Mouse (Mus musculus): ENCODE measurements around the gene Smc1a. TPM values are rescaled to one million over a fixed set of nuclear protein-coding genes. Genes with fewer than 3 reads are reported as not detected.
A peak's percentile ranks its signal among the peaks of the same experiment; 100 is the strongest.

Smc1a gene
- total RNA-seq (2014; rRNA removed) (30.5 and 34.0 TPM in 2 replicates), polyA plus RNA-seq (2015; fragmentation: Nextera tagmentation; extraction: Ambion mirVana) (48.9 and 51.7 TPM in 2 replicates)

GRCm38 (mm10) chrX:152016151-152017145 lies at the start of gene Smc1a, which contains the start of gene Ribc1:
Smc1a (plus strand) TSS chrX:152016428.
Ribc1 (minus strand) TSS chrX:152016295.
- peak within 1 kb of the TSS; percentile 48 for H3K4me2 ChIP-seq (ENCODE audit: low read depth, low read length, poor library complexity, severe bottlenecking)
- H3K36me3 ChIP-seq (ENCODE audit: insufficient read depth, low read length), result no peaks in the 10 kb centered on the region
- no peak for TF ChIP-seq CTCF (IDR thresholded peaks at IDR 0.05)
- H3K4me3 ChIP-seq (ENCODE audit: low read depth, low read length), result peak within 1 kb of the TSS; percentile 48
- peak within 1 kb of the TSS; percentile 55 for H3K9ac ChIP-seq (replicated peaks; ENCODE audit: low read length, poor library complexity, severe bottlenecking)
- DNase-seq (ENCODE audit: low spot score) (peak; percentile 96), ATAC-seq (ENCODE audit: low FRiP score) (peak; percentile 99)
- H3K4me1 ChIP-seq (ENCODE audit: insufficient read depth, low read length), result no peaks in the 10 kb centered on the region
- H3K9me3 ChIP-seq (ENCODE audit: low read length), result no peaks in the 10 kb centered on the region
- 17% methylated on average over 64 of the region's 64 CpGs for WGBS
- peaks cover 3% of the 10 kb centered on the region; the same call in 1 of the 2 replicates for H3K27me3 ChIP-seq (ENCODE audit: insufficient read depth, low read length)
- peak within 1 kb of the TSS; percentile 83 for H3K27ac ChIP-seq (ENCODE audit: low read depth, low read length)

- TF ChIP-seq CTCF (IDR thresholded peaks at IDR 0.05), result no peak
- H3K36me3 ChIP-seq (ENCODE audit: insufficient read depth, low read length), result 0 out of 2 replicates have a peak, but pooled peaks cover 4% of the 10 kb centered on the region
- ATAC-seq (ENCODE audit: low FRiP score) (no peak), DNase-seq (ENCODE audit: low spot score) (no peak)
- WGBS, result 67% methylated on average over 4 of the region's 4 CpGs
- no peak overlapping the region for H3K4me2 ChIP-seq (ENCODE audit: low read depth, low read length, poor library complexity, severe bottlenecking)
- no peaks in the 10 kb centered on the region for H3K9me3 ChIP-seq (ENCODE audit: low read length)
- no peaks in the 10 kb centered on the region for H3K4me1 ChIP-seq (ENCODE audit: insufficient read depth, low read length)
- H3K4me3 ChIP-seq (ENCODE audit: low read depth, low read length), result no peak overlapping the region
- H3K27me3 ChIP-seq (ENCODE audit: insufficient read depth, low read length), result peaks cover 14% of the 10 kb centered on the region; the same call in 1 of the 2 replicates
- H3K9ac ChIP-seq (replicated peaks; ENCODE audit: low read length, poor library complexity, severe bottlenecking), result no peak overlapping the region
- no peak overlapping the region for H3K27ac ChIP-seq (ENCODE audit: low read depth, low read length)
Observed at GRCm38 (mm10) chrX:151999006-151999710, 17.1 kb upstream of the Smc1a start.

- no peak for ATAC-seq (ENCODE audit: low FRiP score)
- no peak overlapping the region for H3K27ac ChIP-seq (ENCODE audit: low read depth, low read length)
Observed at GRCm38 (mm10) chrX:152001182-152001684, 15.0 kb upstream of the Smc1a start.

GRCm38 (mm10) chrX:152001737-152002710 lies 14.2 kb upstream of the Smc1a start, which contains the start of gene Hsd17b10:
Hsd17b10 (plus strand) TSS chrX:152001845.
- Histone ChIP-seq H3K9ac (replicated peaks; ENCODE audit: low read length, poor library complexity, severe bottlenecking) (peak within 1 kb of the TSS; percentile 42), H3K27ac (ENCODE audit: low read depth, low read length) (peak within 1 kb of the TSS; percentile 43), H3K36me3 (ENCODE audit: insufficient read depth, low read length) (0 out of 2 replicates have a peak, but pooled peaks cover 4% of the 10 kb centered on the region), H3K4me3 (ENCODE audit: low read depth, low read length) (peak within 1 kb of the TSS; percentile 42), H3K9me3 (ENCODE audit: low read length) (no peaks in the 10 kb centered on the region), H3K27me3 (ENCODE audit: insufficient read depth, low read length) (peaks cover 16% of the 10 kb centered on the region; the same call in 1 of the 2 replicates), H3K4me2 (ENCODE audit: low read depth, low read length, poor library complexity, severe bottlenecking) (peak within 1 kb of the TSS; percentile 56), H3K4me1 (ENCODE audit: insufficient read depth, low read length) (no peaks in the 10 kb centered on the region)
- WGBS, result 20% methylated on average over 38 of the region's 41 CpGs
- ATAC-seq (ENCODE audit: low FRiP score), result peak; percentile 90
- DNase-seq (ENCODE audit: low spot score), result peak; percentile 81
- TF ChIP-seq CTCF (IDR thresholded peaks at IDR 0.05), result peak; percentile 23

More at GRCm38 (mm10) chrX:152001182-152001684, 15.0 kb upstream of the Smc1a start:
- TF ChIP-seq CTCF (IDR thresholded peaks at IDR 0.05), result no peak
- Histone ChIP-seq H3K27me3 (ENCODE audit: insufficient read depth, low read length) (peaks cover 19% of the 10 kb centered on the region; the same call in 1 of the 2 replicates), H3K36me3 (ENCODE audit: insufficient read depth, low read length) (0 out of 2 replicates have a peak, but pooled peaks cover 4% of the 10 kb centered on the region), H3K9me3 (ENCODE audit: low read length) (no peaks in the 10 kb centered on the region), H3K4me3 (ENCODE audit: low read depth, low read length) (peak overlapping the region; percentile 42), H3K4me1 (ENCODE audit: insufficient read depth, low read length) (no peaks in the 10 kb centered on the region), H3K9ac (replicated peaks; ENCODE audit: low read length, poor library complexity, severe bottlenecking) (peak overlapping the region; percentile 42; the same call in 1 of the 2 replicates), H3K4me2 (ENCODE audit: low read depth, low read length, poor library complexity, severe bottlenecking) (peak overlapping the region; percentile 56)
- DNase-seq (ENCODE audit: low spot score), result no peak
- WGBS, result 45% methylated on average over 9 of the region's 9 CpGs

Data from midbrain, postnatal 0 days (tissue).